Mouse (Mus musculus) embryonic facial prominence, embryonic 11.5 days (tissue): ENCODE measurements around the gene Gm10518. TPM values are rescaled to one million over a fixed set of nuclear protein-coding genes. Genes with fewer than 3 reads are reported as not detected.
A peak's percentile ranks its signal among the peaks of the same experiment; 100 is the strongest.

ENCODE experiments used
- ATAC-seq: fragments of 200-750 bp; cut with Nextera tagmentation; replicated peaks from 2 replicates; pipeline ENCODE4 v1.8.0; 2017; ENCODE audit warnings: low read depth; ENCODE audit not compliant: insufficient number of reproducible peaks, low FRiP score, low TSS enrichment
- DNase-seq: peaks from one replicate; pipeline ENCODE4 v3.0.0-alpha.2; 2015; ENCODE audit warnings: low spot score
- H3K27ac ChIP-seq: fragments of 300-500 bp; sonication (generic); replicated peaks from 2 replicates; pipeline ENCODE4 v1.5.1; 2014; ENCODE audit warnings: mild to moderate bottlenecking, low read depth, low read length, control low read depth
- H3K27me3 ChIP-seq: fragments of 300-500 bp; sonication (generic); 2 replicates; pipeline ENCODE4 v1.6.1; 2014; ENCODE audit warnings: mild to moderate bottlenecking, low read length, moderate library complexity, mixed read lengths; ENCODE audit not compliant: control insufficient read depth, insufficient read depth
- H3K36me3 ChIP-seq: fragments of 300-500 bp; sonication (generic); replicated peaks from 2 replicates; pipeline ENCODE4 v1.6.1; 2014; ENCODE audit warnings: low read depth, mild to moderate bottlenecking, low read length, moderate library complexity, mixed read lengths; ENCODE audit not compliant: control insufficient read depth, insufficient read depth
- H3K4me1 ChIP-seq: fragments of 300-500 bp; sonication (generic); 2 replicates; pipeline ENCODE4 v1.6.1; 2014; ENCODE audit warnings: low read length, mixed read lengths; ENCODE audit not compliant: control insufficient read depth, insufficient read depth
- H3K4me2 ChIP-seq: fragments of 300-500 bp; sonication (generic); 2 replicates; pipeline ENCODE4 v1.6.1; 2014; ENCODE audit warnings: low read depth, mild to moderate bottlenecking, control low read depth, low read length, moderate library complexity
- H3K4me3 ChIP-seq: fragments of 300-500 bp; sonication (generic); 2 replicates; pipeline ENCODE4 v1.5.1; 2014; ENCODE audit warnings: low read depth, low read length, control low read depth
- H3K9ac ChIP-seq: fragments of 300-500 bp; sonication (generic); replicated peaks from 2 replicates; pipeline ENCODE4 v1.6.1; 2014; ENCODE audit warnings: mild to moderate bottlenecking, control low read depth, low read length
- H3K9me3 ChIP-seq: fragments of 300-500 bp; sonication (generic); replicated peaks from 2 replicates; pipeline ENCODE4 v1.6.1; 2016; ENCODE audit warnings: mild to moderate bottlenecking, low read length, inconsistent platforms, mixed read lengths; ENCODE audit not compliant: control insufficient read depth
- WGBS: fragments of 180-500 bp; shearing (Covaris S2); extraction: QIAGEN DNeasy Blood & Tissue Kit; methylation state at CpG from one replicate; pipeline ENCODE4 v1.1.7; 2014; 5-methylcytosine and 5-hydroxymethylcytosine counted together
- polyA plus RNA-seq: library from polyadenylated mRNA; unstranded; fragments of >200 nt; fragmentation: Nextera tagmentation; extraction: Ambion mirVana; gene quantifications from 2 replicates; pipeline ENCODE4 v1.2.1, GENCODE M21; 2014

Gm10518 gene
- polyA plus RNA-seq, 1 experiment from 2014 or later: 0.41 TPM

DNA sequence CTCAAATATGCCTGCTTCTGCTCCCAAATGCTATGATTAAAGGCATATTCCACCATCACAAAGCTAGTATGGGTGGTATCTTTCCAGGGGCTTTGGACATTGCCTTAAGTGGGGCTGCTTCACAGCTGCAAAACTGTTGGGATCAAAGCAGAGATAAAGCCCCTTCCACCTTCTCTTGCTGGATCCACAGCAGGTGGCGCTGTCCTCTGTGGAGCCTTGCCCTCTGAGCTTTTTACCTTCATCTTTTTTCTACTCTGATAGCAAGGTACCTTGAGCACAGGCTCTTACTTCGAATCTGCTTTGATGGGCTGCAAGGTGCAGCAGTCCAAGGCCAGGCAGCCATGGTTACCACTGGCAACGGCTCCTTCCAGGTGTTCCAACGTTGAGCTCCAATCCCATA, 50.2 kb downstream of the Gm10518 start:
- Histone ChIP-seq H3K36me3 (no peaks in the 10 kb centered on the region), H3K4me1 (no peaks in the 10 kb centered on the region), H3K4me3 (no peak overlapping the region), H3K4me2 (no peak overlapping the region), H3K27ac (no peak overlapping the region), H3K9me3 (no peaks in the 10 kb centered on the region), H3K27me3 (no peaks in the 10 kb centered on the region), H3K9ac (no peak overlapping the region)
- DNase-seq (peak; percentile 46), ATAC-seq (no peak)
- 45% methylated on average over 4 of the region's 4 CpGs for WGBS

Other genes starting within 250 kb of the Gm10518 start
- 94.2 and 96.6 TPM in 2 replicates for gene Sccpdh, start 135.2 kb upstream of the Gm10518 start, polyA plus RNA-seq
- gene Kif28, start 58.1 kb upstream of the Gm10518 start, polyA plus RNA-seq: not detected in 2 replicates
- 33.9 and 38.6 TPM in 2 replicates for gene Ahctf1, start 304 bp downstream of the Gm10518 start, polyA plus RNA-seq
- 12.3 and 13.8 TPM in 2 replicates for gene Cdc42bpa, start 157.1 kb downstream of the Gm10518 start, polyA plus RNA-seq